Mouse (Mus musculus) kidney, postnatal 0 days (tissue): ENCODE data around the gene Triap1. TPM values are rescaled to one million over a fixed set of nuclear protein-coding genes. Genes with fewer than 3 reads are reported as not detected.

Source experiments
- ATAC-seq: fragments of 200-750 bp; cut with Nextera tagmentation; replicated peaks from 2 replicates; pipeline ENCODE4 v1.8.0; 2017; ENCODE audit warnings: low read depth, moderate number of reproducible peaks, moderate TSS enrichment, moderate library complexity; ENCODE audit not compliant: low FRiP score
- DNase-seq: peaks from one replicate; pipeline ENCODE4 v3.0.0-alpha.2; 2016; ENCODE audit warnings: low spot score
- H3K27ac ChIP-seq: fragments of 300-500 bp; sonication (generic); 2 replicates; pipeline ENCODE4 v1.5.1; 2014; ENCODE audit warnings: mild to moderate bottlenecking
- H3K27me3 ChIP-seq: fragments of 300-500 bp; sonication (generic); 2 replicates; pipeline ENCODE4 v1.6.1; 2014; ENCODE audit warnings: low read length, mixed read lengths; ENCODE audit not compliant: insufficient read depth
- H3K36me3 ChIP-seq: fragments of 300-500 bp; sonication (generic); 2 replicates; pipeline ENCODE4 v1.6.1; 2014; ENCODE audit warnings: low read length, mixed read lengths; ENCODE audit not compliant: insufficient read depth
- H3K4me1 ChIP-seq: fragments of 300-500 bp; sonication (generic); replicated peaks from 2 replicates; pipeline ENCODE4 v1.6.1; 2014; ENCODE audit warnings: antibody characterized with exemption, low read length, mixed read lengths; ENCODE audit not compliant: insufficient read depth
- H3K4me2 ChIP-seq: fragments of 300-500 bp; sonication (generic); 2 replicates; pipeline ENCODE4 v1.6.1; 2014; ENCODE audit warnings: mild to moderate bottlenecking, low read length, moderate library complexity, mixed read lengths
- H3K4me3 ChIP-seq: fragments of 300-500 bp; sonication (generic); replicated peaks from 2 replicates; pipeline ENCODE4 v1.5.1; 2014; ENCODE audit warnings: low read depth, low read length
- H3K9ac ChIP-seq: fragments of 300-500 bp; sonication (generic); 2 replicates; pipeline ENCODE4 v1.6.1; 2014; ENCODE audit warnings: low read depth, low read length
- H3K9me3 ChIP-seq: fragments of 300-500 bp; sonication (generic); replicated peaks from 2 replicates; pipeline ENCODE4 v1.6.1; 2016; ENCODE audit warnings: low read length, inconsistent platforms, mixed read lengths
- CTCF ChIP-seq: IDR thresholded peaks from 2 replicates; pipeline ENCODE4 v1.5.1; 2016; ENCODE audit warnings: antibody characterized with exemption, low read depth, mild to moderate bottlenecking, moderate library complexity
- WGBS: fragments of 180-500 bp; shearing (Covaris S2); extraction: QIAGEN DNeasy Blood & Tissue Kit; methylation state at CpG from one replicate; pipeline ENCODE4 v1.1.7; 2014; 5-methylcytosine and 5-hydroxymethylcytosine counted together
- polyA plus RNA-seq: library from polyadenylated mRNA; unstranded; fragments of >200 nt; fragmentation: Nextera tagmentation; extraction: Ambion mirVana; gene quantifications from 2 replicates; pipeline ENCODE4 v1.2.1, GENCODE M21; 2015

Triap1 gene
- polyA plus RNA-seq, 1 experiment from 2014 or later = 59.0 TPM

DNA sequence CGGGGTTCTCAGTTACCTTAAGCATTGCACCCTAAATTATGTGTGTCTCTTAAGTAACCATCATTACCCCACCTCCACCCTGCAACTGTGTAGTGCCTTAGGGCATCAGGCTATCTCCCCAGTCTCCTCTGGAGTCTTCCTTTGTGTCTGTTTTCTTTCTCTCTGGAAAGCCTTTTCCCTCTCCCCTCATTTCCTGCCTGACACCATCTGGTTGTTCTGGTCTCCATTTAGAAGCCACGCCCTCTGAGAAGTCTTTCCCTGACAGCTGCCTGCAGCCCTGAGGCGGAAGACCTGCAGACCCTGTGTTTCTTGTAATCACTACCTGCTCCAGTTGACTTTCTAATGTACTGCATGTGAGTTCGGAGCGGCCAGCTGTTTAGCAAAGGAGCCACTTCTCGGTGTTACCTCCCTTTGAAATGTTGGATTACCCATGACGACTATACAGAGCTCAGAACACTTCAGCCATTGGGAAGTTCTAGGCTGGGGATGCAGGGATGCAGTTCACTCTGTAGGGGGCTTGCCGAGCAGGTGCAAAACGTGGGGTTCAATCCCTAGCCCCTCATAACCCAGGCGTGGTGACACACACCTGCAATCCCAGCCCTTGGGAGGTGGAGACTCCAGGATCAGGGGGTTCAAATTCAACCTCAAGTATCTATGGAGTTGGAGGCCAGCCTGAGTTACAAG lies 23.2 kb upstream of the Triap1 start:
- H3K27ac ChIP-seq = 0 out of 2 replicates have a peak overlapping the region, but pooled peaks have one; percentile 74
- DNase-seq (peak; percentile 72), ATAC-seq (no peak)
- H3K4me3 ChIP-seq = no peak overlapping the region
- peak overlapping the region; percentile 12; the same call in 1 of the 2 replicates for H3K4me2 ChIP-seq
- H3K9me3 ChIP-seq = no peaks in the 10 kb centered on the region
- H3K4me1 ChIP-seq = peaks cover 17% of the 10 kb centered on the region
- no peak overlapping the region for H3K9ac ChIP-seq
- 9% methylated on average over 10 of the region's 10 CpGs for WGBS
- no peaks in the 10 kb centered on the region for H3K27me3 ChIP-seq
- no peak for TF ChIP-seq CTCF
- no peaks in the 10 kb centered on the region for H3K36me3 ChIP-seq

GRCm38 (mm10) chr5:115319004-115319940 lies 21.8 kb upstream of the Triap1 start:
- peak overlapping the region; percentile 30 for H3K4me3 ChIP-seq
- H3K4me2 ChIP-seq = peak overlapping the region; percentile 63
- no peaks in the 10 kb centered on the region for H3K9me3 ChIP-seq
- no peaks in the 10 kb centered on the region for H3K36me3 ChIP-seq
- peak; percentile 97 for DNase-seq
- H3K4me1 ChIP-seq = peaks cover 14% of the 10 kb centered on the region
- WGBS = under 1% methylated on average over 21 of the region's 22 CpGs
- peak; percentile 89 for ATAC-seq
- peak; percentile 74 for TF ChIP-seq CTCF
- H3K27ac ChIP-seq = peak overlapping the region; percentile 74
- H3K27me3 ChIP-seq = no peaks in the 10 kb centered on the region
- 0 out of 2 replicates have a peak overlapping the region, but pooled peaks have one; percentile 24 for H3K9ac ChIP-seq

DNA sequence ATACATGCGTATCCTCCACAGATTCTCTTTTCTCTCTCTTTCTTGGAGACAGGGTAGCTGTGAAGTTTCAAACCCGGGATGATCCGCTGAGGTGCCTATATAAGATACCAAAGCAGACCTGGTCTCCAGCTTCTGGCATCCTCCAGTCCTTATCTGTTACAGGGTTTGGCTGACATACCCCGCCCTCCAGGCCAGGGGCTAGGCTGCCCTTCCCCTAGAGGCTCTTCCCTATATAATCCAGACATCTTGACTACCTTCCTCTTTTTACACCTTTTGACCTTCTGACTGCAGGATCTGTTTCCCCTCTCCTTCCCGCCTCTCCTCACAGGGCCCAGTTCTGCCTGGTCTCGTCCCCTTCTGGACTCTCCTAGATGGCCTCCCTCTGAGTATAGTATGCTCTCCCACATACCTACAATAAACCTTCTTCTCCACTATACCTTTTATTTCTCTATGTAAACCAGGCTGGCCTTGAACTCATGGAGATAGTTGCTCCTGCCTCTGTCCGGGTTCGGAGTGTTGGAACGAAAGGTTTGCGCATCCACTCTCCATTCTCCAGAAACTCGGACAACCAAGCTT lies 14.7 kb upstream of the Triap1 start:
- H3K4me1 ChIP-seq = peaks cover 14% of the 10 kb centered on the region; the same call in 1 of the 2 replicates

GRCm38 (mm10) chr5:115326875-115327609 lies 14.0 kb upstream of the Triap1 start, which contains the start of gene Srsf9:
Gene Srsf9, plus strand, starts transcription at chr5:115327177.
- DNase-seq (peak; percentile 96), ATAC-seq (peak; percentile 92)
- peak within 1 kb of the TSS; percentile 94 for H3K9ac ChIP-seq
- TF ChIP-seq CTCF = no peak
- no peaks in the 10 kb centered on the region for H3K27me3 ChIP-seq
- peak within 1 kb of the TSS; percentile 97 for H3K4me2 ChIP-seq
- 0 out of 2 replicates have a peak, but pooled peaks cover 14% of the 10 kb centered on the region for H3K36me3 ChIP-seq
- WGBS = 0% methylated on average over 81 of the region's 97 CpGs
- peak within 1 kb of the TSS; percentile 89 for H3K4me3 ChIP-seq
- H3K27ac ChIP-seq = peak within 1 kb of the TSS; percentile 89
- peaks cover 14% of the 10 kb centered on the region; the same call in 1 of the 2 replicates for H3K4me1 ChIP-seq
- H3K9me3 ChIP-seq = no peaks in the 10 kb centered on the region

More for the DNA sequence above, 14.7 kb upstream of the Triap1 start:
- Histone ChIP-seq H3K36me3 (0 out of 2 replicates have a peak, but pooled peaks cover 14% of the 10 kb centered on the region), H3K9ac (peak overlapping the region; percentile 94), H3K9me3 (no peaks in the 10 kb centered on the region), H3K4me3 (peak overlapping the region; percentile 89), H3K4me2 (peak overlapping the region; percentile 97), H3K27me3 (no peaks in the 10 kb centered on the region), H3K27ac (peak overlapping the region; percentile 65)
- TF ChIP-seq CTCF = no peak
- 25% methylated on average over 11 of the region's 11 CpGs for WGBS
- DNase-seq (no peak), ATAC-seq (peak; percentile 20; the same call in 1 of the 2 replicates)

- H3K4me1 ChIP-seq = peaks cover 14% of the 10 kb centered on the region; the same call in 1 of the 2 replicates
- H3K9ac ChIP-seq = peak overlapping the region; percentile 94
- peak overlapping the region; percentile 97 for H3K4me2 ChIP-seq
- peak overlapping the region; percentile 89 for H3K4me3 ChIP-seq
- DNase-seq = peak; percentile 57
- ATAC-seq = peak; percentile 26
- peak overlapping the region; percentile 89 for H3K27ac ChIP-seq
- H3K36me3 ChIP-seq = peaks cover 21% of the 10 kb centered on the region; the same call in 1 of the 2 replicates
- TF ChIP-seq CTCF = no peak
- no peaks in the 10 kb centered on the region for H3K27me3 ChIP-seq
- H3K9me3 ChIP-seq = no peaks in the 10 kb centered on the region
- 1% methylated on average over 55 of the region's 55 CpGs for WGBS
Observed at GRCm38 (mm10) chr5:115327610-115328548, 13.1 kb upstream of the Triap1 start.
